Mouse (Mus musculus) limb, embryonic 15.5 days (tissue): Measurements from ENCODE around the gene Rcc1l. TPM values are rescaled to one million over a fixed set of nuclear protein-coding genes. Genes with fewer than 3 reads are reported as not detected.

Source experiments
- ATAC-seq: fragments of 200-750 bp; cut with Nextera tagmentation; 2 replicates; pipeline ENCODE4 v1.8.0; 2017; ENCODE audit warnings: low read depth, moderate TSS enrichment; ENCODE audit not compliant: insufficient number of reproducible peaks, low FRiP score, low TSS enrichment
- H3K27ac ChIP-seq: fragments of 300-500 bp; sonication (generic); 2 replicates; pipeline ENCODE4 v1.5.1; 2015; ENCODE audit warnings: moderate library complexity, mild to moderate bottlenecking, inconsistent platforms
- H3K27me3 ChIP-seq: fragments of 300-500 bp; sonication (generic); 2 replicates; pipeline ENCODE4 v1.6.1; 2015; ENCODE audit warnings: inconsistent platforms
- H3K36me3 ChIP-seq: fragments of 300-500 bp; sonication (generic); 2 replicates; pipeline ENCODE4 v1.6.1; 2015; ENCODE audit warnings: inconsistent platforms
- H3K4me1 ChIP-seq: fragments of 300-500 bp; sonication (generic); 2 replicates; pipeline ENCODE4 v1.6.1; 2015; ENCODE audit warnings: inconsistent platforms
- H3K4me2 ChIP-seq: fragments of 300-500 bp; sonication (generic); 2 replicates; pipeline ENCODE4 v1.6.1; 2015; ENCODE audit warnings: mild to moderate bottlenecking, inconsistent platforms
- H3K4me3 ChIP-seq: fragments of 300-500 bp; sonication (generic); 2 replicates; pipeline ENCODE4 v1.5.1; 2015; ENCODE audit warnings: mild to moderate bottlenecking, inconsistent platforms
- H3K9ac ChIP-seq: fragments of 300-500 bp; sonication (generic); 2 replicates; pipeline ENCODE4 v1.6.1; 2015; ENCODE audit warnings: inconsistent platforms
- H3K9me3 ChIP-seq: fragments of 300-500 bp; sonication (generic); 2 replicates; pipeline ENCODE4 v1.6.1; 2016; ENCODE audit warnings: inconsistent platforms
- WGBS: fragments of 180-500 bp; shearing (Covaris S2); methylation state at CpG from one replicate; pipeline ENCODE4 v1.1.7; 2015; 5-methylcytosine and 5-hydroxymethylcytosine counted together
- polyA plus RNA-seq: library from polyadenylated mRNA; unstranded; fragments of >200 nt; fragmentation: Nextera tagmentation; extraction: Ambion mirVana; gene quantifications from 2 replicates; pipeline ENCODE4 v1.2.1, GENCODE M21; 2015

Rcc1l gene
- polyA plus RNA-seq, 1 experiment from 2014 or later = 30.3 TPM

GRCm38 (mm10) chr5:134186961-134187731, 10.6 kb upstream of the Rcc1l start:
- Histone ChIP-seq H3K36me3 (0 out of 2 replicates have a peak, but pooled peaks cover 3% of the 10 kb centered on the region), H3K4me2 (no peak overlapping the region), H3K27ac (no peak overlapping the region), H3K9ac (no peak overlapping the region), H3K4me3 (no peak overlapping the region), H3K9me3 (no peaks in the 10 kb centered on the region), H3K4me1 (peaks cover 14% of the 10 kb centered on the region), H3K27me3 (no peaks in the 10 kb centered on the region)
- no peak for ATAC-seq
- 74% methylated on average over 4 of the region's 4 CpGs for WGBS

- Histone ChIP-seq H3K9ac (no peak overlapping the region), H3K27ac (no peak overlapping the region), H3K36me3 (0 out of 2 replicates have a peak, but pooled peaks cover under 1% of the 10 kb centered on the region), H3K4me1 (peaks cover 19% of the 10 kb centered on the region), H3K4me2 (no peak overlapping the region), H3K27me3 (no peaks in the 10 kb centered on the region), H3K4me3 (no peak overlapping the region), H3K9me3 (no peaks in the 10 kb centered on the region)
- ATAC-seq = no peak
- 87% methylated on average over 3 of the region's 3 CpGs for WGBS
Measured at GRCm38 (mm10) chr5:134186059-134186458, 9.5 kb upstream of the Rcc1l start.

- Histone ChIP-seq H3K4me3 (peak within 1 kb of the TSS; percentile 74), H3K27ac (peak within 1 kb of the TSS; percentile 93)
- peak; percentile 95 for ATAC-seq
Measured at GRCm38 (mm10) chr5:134183880-134184808, 7.6 kb upstream of the Rcc1l start, which contains the start of gene Gtf2ird2. Gtf2ird2 (plus strand) TSS chr5:134184019.

GRCm38 (mm10) chr5:134183162-134183561, 6.6 kb upstream of the Rcc1l start:
- peak overlapping the region; percentile 93 for H3K27ac ChIP-seq
- peak overlapping the region; percentile 67 for H3K4me2 ChIP-seq
- ATAC-seq = no peak
- H3K4me1 ChIP-seq = peaks cover 21% of the 10 kb centered on the region
- H3K36me3 ChIP-seq = no peaks in the 10 kb centered on the region
- no peaks in the 10 kb centered on the region for H3K27me3 ChIP-seq
- no peaks in the 10 kb centered on the region for H3K9me3 ChIP-seq
- 45% methylated on average over 7 of the region's 7 CpGs for WGBS
- peak overlapping the region; percentile 74 for H3K4me3 ChIP-seq
- peak overlapping the region; percentile 76 for H3K9ac ChIP-seq

More at GRCm38 (mm10) chr5:134183880-134184808, 7.6 kb upstream of the Rcc1l start, which contains the start of gene Gtf2ird2:
- H3K27me3 ChIP-seq = no peaks in the 10 kb centered on the region
- H3K4me2 ChIP-seq = peak within 1 kb of the TSS; percentile 67
- WGBS = under 1% methylated on average over 91 of the region's 92 CpGs
- H3K36me3 ChIP-seq = no peaks in the 10 kb centered on the region
- no peaks in the 10 kb centered on the region for H3K9me3 ChIP-seq
- H3K4me1 ChIP-seq = peaks cover 21% of the 10 kb centered on the region
- peak within 1 kb of the TSS; percentile 76 for H3K9ac ChIP-seq

GRCm38 (mm10) chr5:134182735-134183134, 6.2 kb upstream of the Rcc1l start:
- H3K36me3 ChIP-seq = no peaks in the 10 kb centered on the region
- peak overlapping the region; percentile 74 for H3K4me3 ChIP-seq
- peaks cover 21% of the 10 kb centered on the region for H3K4me1 ChIP-seq
- no peak for ATAC-seq
- peak overlapping the region; percentile 3; the same call in 1 of the 2 replicates for H3K27ac ChIP-seq
- H3K27me3 ChIP-seq = no peaks in the 10 kb centered on the region
- H3K9ac ChIP-seq = no peak overlapping the region
- H3K4me2 ChIP-seq = peak overlapping the region; percentile 67
- H3K9me3 ChIP-seq = no peaks in the 10 kb centered on the region
- 62% methylated on average over 4 of the region's 4 CpGs for WGBS

- Histone ChIP-seq H3K9me3 (no peaks in the 10 kb centered on the region), H3K36me3 (no peaks in the 10 kb centered on the region), H3K4me3 (no peak overlapping the region), H3K4me1 (peaks cover 21% of the 10 kb centered on the region), H3K4me2 (no peak overlapping the region), H3K9ac (no peak overlapping the region), H3K27ac (no peak overlapping the region), H3K27me3 (no peaks in the 10 kb centered on the region)
- ATAC-seq = no peak
- 59% methylated on average over 3 of the region's 3 CpGs for WGBS
Measured at GRCm38 (mm10) chr5:134182172-134182571, 5.6 kb upstream of the Rcc1l start.

- Histone ChIP-seq H3K27me3 (no peaks in the 10 kb centered on the region), H3K4me3 (no peak overlapping the region), H3K4me2 (no peak overlapping the region), H3K9me3 (no peaks in the 10 kb centered on the region), H3K27ac (no peak overlapping the region), H3K36me3 (no peaks in the 10 kb centered on the region), H3K9ac (no peak overlapping the region), H3K4me1 (peaks cover 31% of the 10 kb centered on the region)
- no peak for ATAC-seq
- 21% methylated on average over 7 of the region's 7 CpGs for WGBS
Measured at GRCm38 (mm10) chr5:134179871-134180270, 3.3 kb upstream of the Rcc1l start.

GRCm38 (mm10) chr5:134178536-134178935, 2.0 kb upstream of the Rcc1l start:
- Histone ChIP-seq H3K9me3 (no peaks in the 10 kb centered on the region), H3K4me2 (no peak overlapping the region), H3K4me1 (peaks cover 33% of the 10 kb centered on the region), H3K36me3 (no peaks in the 10 kb centered on the region), H3K27ac (no peak overlapping the region), H3K27me3 (no peaks in the 10 kb centered on the region), H3K4me3 (no peak overlapping the region), H3K9ac (no peak overlapping the region)
- no peak for ATAC-seq
- 71% methylated on average over 7 of the region's 7 CpGs for WGBS

GRCm38 (mm10) chr5:134175696-134176095, 878 bp downstream of the Rcc1l start:
- WGBS = 6% methylated on average over 10 of the region's 10 CpGs
- Histone ChIP-seq H3K4me1 (peaks cover 16% of the 10 kb centered on the region), H3K9ac (peak overlapping the region; percentile 68), H3K27me3 (no peaks in the 10 kb centered on the region), H3K36me3 (peaks cover 19% of the 10 kb centered on the region; the same call in 1 of the 2 replicates), H3K4me3 (peak overlapping the region; percentile 86), H3K9me3 (no peaks in the 10 kb centered on the region), H3K27ac (peak overlapping the region; percentile 81), H3K4me2 (peak overlapping the region; percentile 82)
- ATAC-seq = no peak

- no peak for ATAC-seq
- 41% methylated on average over 4 of the region's 4 CpGs for WGBS
- H3K4me3 ChIP-seq = no peak overlapping the region
- peaks cover 33% of the 10 kb centered on the region for H3K36me3 ChIP-seq
- peaks cover 14% of the 10 kb centered on the region for H3K4me1 ChIP-seq
- no peaks in the 10 kb centered on the region for H3K9me3 ChIP-seq
- no peak overlapping the region for H3K9ac ChIP-seq
- no peak overlapping the region for H3K4me2 ChIP-seq
- no peak overlapping the region for H3K27ac ChIP-seq
- no peaks in the 10 kb centered on the region for H3K27me3 ChIP-seq
Measured at GRCm38 (mm10) chr5:134173206-134173605, 3.4 kb downstream of the Rcc1l start.

GRCm38 (mm10) chr5:134170167-134170566, 6.4 kb downstream of the Rcc1l start:
- peaks cover 6% of the 10 kb centered on the region for H3K4me1 ChIP-seq
- no peak overlapping the region for H3K4me3 ChIP-seq
- 96% methylated on average over 8 of the region's 8 CpGs for WGBS
- H3K27me3 ChIP-seq = no peaks in the 10 kb centered on the region
- H3K9ac ChIP-seq = no peak overlapping the region
- H3K27ac ChIP-seq = no peak overlapping the region
- H3K9me3 ChIP-seq = no peaks in the 10 kb centered on the region
- H3K36me3 ChIP-seq = peaks cover 52% of the 10 kb centered on the region
- ATAC-seq = no peak
- no peak overlapping the region for H3K4me2 ChIP-seq
